Mouse (Mus musculus): ENCODE data around the gene 1810055G02Rik.

Gene 1810055G02Rik

GRCm38 (mm10) chr19:3708078-3709012, at the start of gene 1810055G02Rik:
TSS of gene 1810055G02Rik (plus strand) at chr19:3708293.
- DNase-seq, result peak; percentile 99

GRCm38 (mm10) chr19:3665510-3665909, 42.6 kb upstream of the 1810055G02Rik start:
- peak; percentile 44 for DNase-seq

GRCm38 (mm10) chr19:3666632-3667031, 41.5 kb upstream of the 1810055G02Rik start:
- no peak for DNase-seq

- DNase-seq, result peak; percentile 42
These were observed 40.8 kb upstream of the 1810055G02Rik start for GRCm38 (mm10) chr19:3667155-3667895.

- DNase-seq, result no peak
These were observed 40.1 kb upstream of the 1810055G02Rik start for GRCm38 (mm10) chr19:3667979-3668378.

GRCm38 (mm10) chr19:3668551-3668950, 39.5 kb upstream of the 1810055G02Rik start:
- DNase-seq, result peak; percentile 68

- peak; percentile 88 for DNase-seq
These were observed 39.0 kb upstream of the 1810055G02Rik start for GRCm38 (mm10) chr19:3669100-3669499.

- no peak for DNase-seq
These were observed 34.9 kb upstream of the 1810055G02Rik start for GRCm38 (mm10) chr19:3673149-3673548.

GRCm38 (mm10) chr19:3674122-3674855, 33.8 kb upstream of the 1810055G02Rik start:
- DNase-seq, result peak; percentile 84

GRCm38 (mm10) chr19:3680732-3681131, 27.4 kb upstream of the 1810055G02Rik start:
- peak; percentile 37 for DNase-seq

GRCm38 (mm10) chr19:3681310-3681934, 26.7 kb upstream of the 1810055G02Rik start:
- peak; percentile 88 for DNase-seq

- no peak for DNase-seq
These were observed 23.7 kb upstream of the 1810055G02Rik start for GRCm38 (mm10) chr19:3684414-3684813.

- peak; percentile 39 for DNase-seq
These were observed 23.0 kb upstream of the 1810055G02Rik start for GRCm38 (mm10) chr19:3684957-3685580.

- DNase-seq, result peak; percentile 58
These were observed 22.4 kb upstream of the 1810055G02Rik start for GRCm38 (mm10) chr19:3685611-3686214.

- peak; percentile 71 for DNase-seq
These were observed 21.7 kb upstream of the 1810055G02Rik start, which contains the start of gene Lrp5 for GRCm38 (mm10) chr19:3686215-3686894. TSS of gene Lrp5 (minus strand) at chr19:3686564.

- DNase-seq, result peak; percentile 30
These were observed 20.4 kb upstream of the 1810055G02Rik start for GRCm38 (mm10) chr19:3687676-3688171.

GRCm38 (mm10) chr19:3691337-3691736, 16.8 kb upstream of the 1810055G02Rik start:
- DNase-seq, result no peak

GRCm38 (mm10) chr19:3692414-3693145, 15.5 kb upstream of the 1810055G02Rik start:
- peak; percentile 21 for DNase-seq

GRCm38 (mm10) chr19:3694476-3694875, 13.6 kb upstream of the 1810055G02Rik start:
- no peak for DNase-seq

- DNase-seq, result peak; percentile 60
These were observed 13.1 kb upstream of the 1810055G02Rik start for GRCm38 (mm10) chr19:3695006-3695405.
